Mouse (Mus musculus) liver, adult 2 months (tissue): ENCODE data around the gene Tmem191c. TPM values are rescaled to one million over a fixed set of nuclear protein-coding genes. Genes with fewer than 3 reads are reported as not detected.

ENCODE experiments used
- DNase-seq: peaks from one replicate; pipeline ENCODE4 v3.0.0-alpha.2; 2011; ENCODE audit warnings: low read depth, low spot score; ENCODE audit errors: extremely low read depth
- H3K27ac ChIP-seq: fragments of 200-500 bp; replicated peaks from 2 replicates; pipeline ENCODE4 v1.5.1; 2012; ENCODE audit warnings: low read depth, mild to moderate bottlenecking, control low read depth, inconsistent platforms, low read length; ENCODE audit not compliant: insufficient read depth
- H3K27me3 ChIP-seq: fragments of 200-500 bp; 2 replicates; pipeline ENCODE4 v1.6.1; 2012; ENCODE audit warnings: mild to moderate bottlenecking, moderate library complexity, low read length, inconsistent platforms; ENCODE audit not compliant: control insufficient read depth, insufficient read depth
- H3K36me3 ChIP-seq: fragments of 200-500 bp; 2 replicates; pipeline ENCODE4 v1.6.1; 2012; ENCODE audit warnings: low read length, inconsistent platforms; ENCODE audit not compliant: control insufficient read depth, insufficient read depth
- H3K4me1 ChIP-seq: fragments of 200-500 bp; 2 replicates; pipeline ENCODE4 v1.6.1; 2011; ENCODE audit warnings: low read length; ENCODE audit not compliant: control insufficient read depth, insufficient read depth
- H3K4me3 ChIP-seq: fragments of 200-500 bp; 2 replicates; pipeline ENCODE4 v1.5.1; 2011; ENCODE audit warnings: low read depth, mild to moderate bottlenecking, control low read depth, low read length, moderate library complexity; ENCODE audit not compliant: insufficient read depth
- H3K79me2 ChIP-seq: fragments of 200-500 bp; 2 replicates; pipeline ENCODE4 v1.6.1; 2012; ENCODE audit warnings: inconsistent platforms, mild to moderate bottlenecking, low read length, moderate library complexity; ENCODE audit not compliant: control insufficient read depth, insufficient read depth
- H3K9ac ChIP-seq: fragments of 200-500 bp; 2 replicates; pipeline ENCODE4 v1.6.1; 2012; ENCODE audit warnings: low read depth, mild to moderate bottlenecking, control low read depth, inconsistent platforms, low read length
- CTCF ChIP-seq: fragments of 200-500 bp; IDR thresholded peaks from 2 replicates; pipeline ENCODE4 v1.5.1; 2011; ENCODE audit warnings: low read depth, low read length, control low read depth
- POLR2A ChIP-seq: fragments of 200-500 bp; IDR thresholded peaks from 2 replicates; pipeline ENCODE4 v1.6.1; 2011; ENCODE audit warnings: low read length, control low read depth; ENCODE audit not compliant: insufficient read depth; ENCODE audit errors: extremely low read depth
- WGBS: fragments of 180-500 bp; shearing (Covaris S2); methylation state at CpG from one replicate; pipeline ENCODE4 v1.1.7; 2018; 5-methylcytosine and 5-hydroxymethylcytosine counted together
- polyA plus RNA-seq: library from polyadenylated mRNA; depleted of rRNA; stranded (reverse); fragments of >200 nt; gene quantifications from 2 replicates; pipeline ENCODE4 v1.2.3, GENCODE M21; 2012
- total RNA-seq: library from RNA; depleted of rRNA; stranded (reverse); fragments of >200 nt; gene quantifications from 2 replicates; pipeline ENCODE4 v1.2.3, GENCODE M21; 2014

Gene Tmem191c
- total and polyA plus RNA-seq, 2 experiments, result 0.37 to 1.4 TPM

DNA sequence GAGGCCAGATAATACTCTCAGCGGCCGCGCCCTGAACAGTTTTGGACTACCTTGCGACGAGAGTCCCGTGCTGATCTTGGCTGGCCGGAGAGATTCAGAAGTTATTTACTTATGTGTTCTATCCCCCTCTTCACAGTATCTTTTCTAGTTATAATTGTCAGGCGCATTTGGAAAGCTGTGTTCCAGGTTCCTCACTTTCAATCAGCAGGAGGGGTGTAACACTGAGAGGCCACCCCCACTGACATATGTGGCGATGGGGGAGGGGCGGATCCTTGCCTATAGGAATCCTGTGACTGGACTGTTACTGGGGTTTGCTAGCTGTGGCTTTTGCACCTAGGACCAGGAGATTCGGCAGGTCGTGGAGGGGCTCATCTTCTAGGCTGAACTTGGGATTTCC lies 41.4 kb upstream of the Tmem191c start:
- H3K4me3 ChIP-seq, result 0 out of 2 replicates have a peak overlapping the region, but pooled peaks have one; percentile 88
- no peaks in the 10 kb centered on the region for H3K36me3 ChIP-seq
- WGBS, result 5% methylated on average over 12 of the region's 12 CpGs
- no peaks in the 10 kb centered on the region for H3K27me3 ChIP-seq
- no peak overlapping the region for H3K27ac ChIP-seq
- TF ChIP-seq CTCF (no peak), POLR2A (no peak)
- peak; percentile 22 for DNase-seq
- H3K9ac ChIP-seq, result no peak overlapping the region
- H3K4me1 ChIP-seq, result peaks cover 15% of the 10 kb centered on the region
- peaks cover 16% of the 10 kb centered on the region for H3K79me2 ChIP-seq

DNA sequence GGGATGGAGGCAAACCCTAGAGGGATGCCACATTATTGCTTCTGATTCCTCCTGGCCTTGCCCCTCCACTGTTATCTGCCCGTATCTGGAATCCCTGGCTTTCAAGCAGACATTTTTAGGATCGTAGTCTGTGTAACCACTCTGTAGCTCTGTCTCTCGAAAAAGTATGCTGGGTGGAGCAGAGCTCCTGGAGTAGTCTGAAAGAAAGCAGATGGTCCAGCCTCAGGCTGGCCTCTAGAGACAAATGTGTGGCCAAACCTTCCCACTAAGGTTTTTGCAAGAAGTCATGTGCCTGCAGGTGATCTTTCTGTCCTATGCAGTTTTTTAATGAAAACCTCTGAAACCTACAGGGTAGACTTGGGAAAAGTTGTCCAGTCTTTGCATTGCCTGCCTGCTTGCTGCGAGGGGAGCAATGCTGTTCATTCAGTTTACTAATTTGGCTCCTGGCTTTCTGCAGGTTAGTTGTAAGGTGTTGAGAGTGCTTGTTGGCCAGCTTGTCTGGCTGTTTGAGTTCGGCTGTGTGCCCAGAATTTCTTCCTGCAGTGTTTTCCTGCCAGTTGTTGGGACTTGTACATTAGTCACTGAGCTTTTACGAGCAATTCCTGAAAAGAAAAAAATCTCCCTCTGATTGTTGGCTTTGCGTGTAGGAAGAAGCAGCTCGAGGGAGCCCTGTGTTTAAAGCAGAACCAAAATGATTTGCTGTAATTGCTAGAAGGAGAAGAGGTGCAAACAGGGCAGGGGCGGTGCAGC lies 40.8 kb upstream of the Tmem191c start:
- Histone ChIP-seq H3K9ac (no peak overlapping the region), H3K36me3 (no peaks in the 10 kb centered on the region), H3K27ac (no peak overlapping the region), H3K4me1 (peaks cover 15% of the 10 kb centered on the region), H3K79me2 (peaks cover 19% of the 10 kb centered on the region), H3K4me3 (no peak overlapping the region), H3K27me3 (no peaks in the 10 kb centered on the region)
- DNase-seq, result peak; percentile 85
- WGBS, result 11% methylated on average over 9 of the region's 9 CpGs
- TF ChIP-seq CTCF, result no peak
- no peak for TF ChIP-seq POLR2A

DNA sequence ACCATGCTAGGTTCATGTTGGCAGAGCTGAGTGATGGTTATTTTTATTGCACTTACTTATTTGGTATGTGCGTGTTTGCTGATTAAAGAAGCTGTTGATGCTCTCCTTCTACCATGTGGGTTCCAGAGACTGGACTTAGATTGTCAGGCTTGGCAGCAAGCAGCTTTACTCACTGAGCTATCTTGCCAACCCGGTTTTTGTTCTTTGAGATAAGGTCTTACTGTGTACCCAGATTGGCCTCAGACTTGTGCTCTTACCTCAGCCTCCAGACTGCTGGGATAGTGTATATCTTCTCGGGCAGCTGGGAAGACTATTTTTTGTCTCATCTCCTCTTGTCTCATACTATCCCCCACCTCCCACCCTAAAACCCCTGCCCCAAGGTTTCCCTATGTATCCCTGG lies 38.2 kb upstream of the Tmem191c start:
- H3K36me3 ChIP-seq, result no peaks in the 10 kb centered on the region
- H3K4me1 ChIP-seq, result peaks cover 15% of the 10 kb centered on the region
- peaks cover 27% of the 10 kb centered on the region for H3K79me2 ChIP-seq
- no peak overlapping the region for H3K9ac ChIP-seq
- H3K27me3 ChIP-seq, result no peaks in the 10 kb centered on the region
- no peak for TF ChIP-seq POLR2A
- no peak for TF ChIP-seq CTCF
- 51% methylated on average over 3 of the region's 3 CpGs for WGBS
- H3K27ac ChIP-seq, result no peak overlapping the region
- no peak for DNase-seq
- no peak overlapping the region for H3K4me3 ChIP-seq

DNA sequence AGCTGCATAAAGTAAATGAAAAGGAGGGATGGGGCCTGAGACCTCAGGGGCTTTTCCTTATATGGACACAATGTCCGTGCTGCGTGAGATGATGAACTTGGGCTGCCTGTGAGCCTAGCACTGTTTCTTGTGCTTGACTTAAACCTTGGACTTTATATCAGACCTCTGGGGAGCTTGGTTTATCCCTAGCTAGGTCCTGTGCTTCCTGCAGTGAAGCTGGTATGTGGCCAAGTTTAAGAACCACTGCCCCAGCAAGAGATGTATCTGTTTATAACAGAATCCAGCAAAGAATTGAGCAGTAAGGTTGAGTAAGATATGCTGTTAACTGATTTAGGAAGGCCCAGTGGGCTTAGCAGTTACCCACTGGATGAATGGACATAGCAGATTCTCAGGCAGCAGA lies 36.5 kb upstream of the Tmem191c start:
- no peaks in the 10 kb centered on the region for H3K27me3 ChIP-seq
- H3K36me3 ChIP-seq, result no peaks in the 10 kb centered on the region
- peaks cover 10% of the 10 kb centered on the region for H3K4me1 ChIP-seq
- no peak overlapping the region for H3K9ac ChIP-seq
- H3K27ac ChIP-seq, result no peak overlapping the region
- WGBS, result 84% methylated on average over 2 of the region's 2 CpGs
- TF ChIP-seq CTCF (no peak), POLR2A (no peak)
- no peak overlapping the region for H3K4me3 ChIP-seq
- H3K79me2 ChIP-seq, result peaks cover 31% of the 10 kb centered on the region
- no peak for DNase-seq

DNA sequence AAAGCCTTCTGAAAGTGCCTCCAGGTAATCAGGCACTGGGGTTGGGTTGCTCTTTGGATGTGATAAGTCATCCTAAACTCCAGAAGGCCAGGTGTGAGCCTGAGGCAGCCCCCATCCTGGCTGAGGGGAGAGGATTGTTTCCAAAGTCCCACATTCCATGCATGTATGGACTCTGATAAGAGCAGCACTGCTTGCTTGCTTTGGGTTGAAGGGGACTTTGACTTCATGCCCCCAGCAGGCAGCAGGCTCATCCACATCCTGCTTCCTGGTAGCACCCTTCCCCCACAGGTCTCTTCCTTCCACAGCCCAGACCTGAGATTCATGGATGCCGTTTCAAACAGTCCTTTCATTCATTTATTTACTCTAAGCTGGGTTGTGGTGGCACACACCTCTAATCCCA lies 32.1 kb upstream of the Tmem191c start:
- H3K27me3 ChIP-seq, result no peaks in the 10 kb centered on the region
- no peak overlapping the region for H3K4me3 ChIP-seq
- WGBS, result 4% methylated on average over 1 of the region's 1 CpGs
- H3K36me3 ChIP-seq, result no peaks in the 10 kb centered on the region
- H3K9ac ChIP-seq, result no peak overlapping the region
- H3K27ac ChIP-seq, result no peak overlapping the region
- DNase-seq, result no peak
- H3K79me2 ChIP-seq, result peaks cover 18% of the 10 kb centered on the region; the same call in 1 of the 2 replicates
- H3K4me1 ChIP-seq, result no peaks in the 10 kb centered on the region
- TF ChIP-seq CTCF, result no peak
- TF ChIP-seq POLR2A, result no peak

DNA sequence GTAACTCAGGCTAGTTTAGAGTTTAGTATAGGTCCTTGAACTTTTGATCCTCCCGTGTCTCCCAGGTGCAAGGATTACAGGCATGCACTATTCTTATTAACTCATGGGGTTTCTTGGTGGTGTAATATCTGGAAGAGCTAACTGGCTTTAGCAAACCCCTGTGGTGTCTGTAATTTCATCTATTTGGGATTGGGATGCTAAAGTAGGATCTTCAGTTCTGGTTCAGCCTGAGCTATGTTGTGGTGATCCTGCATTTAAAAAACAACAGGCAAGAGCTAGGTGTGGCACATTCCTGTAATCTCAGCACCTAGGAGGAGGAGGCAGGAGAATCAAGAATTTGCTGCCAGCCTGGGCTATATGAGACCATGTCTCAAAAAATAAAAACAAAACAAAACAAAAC lies 30.9 kb upstream of the Tmem191c start:
- TF ChIP-seq POLR2A (no peak), CTCF (no peak)
- Histone ChIP-seq H3K27ac (no peak overlapping the region), H3K36me3 (no peaks in the 10 kb centered on the region), H3K27me3 (no peaks in the 10 kb centered on the region), H3K9ac (no peak overlapping the region), H3K4me1 (no peaks in the 10 kb centered on the region), H3K79me2 (peaks cover 23% of the 10 kb centered on the region; the same call in 1 of the 2 replicates), H3K4me3 (no peak overlapping the region)
- no peak for DNase-seq
- WGBS, result 50% methylated on average over 1 of the region's 1 CpGs
